Mouse (Mus musculus) urinary bladder, adult 18-20 months (tissue): ENCODE data around the gene Plxnb1.

Experiments used
- DNase-seq, 2 experiments: peaks; one replicate each; pipeline ENCODE4 v3.0.0; 2022; ENCODE audit warnings: low spot score in 2 of 2, mixed read lengths in 2 of 2

The Plxnb1 gene

GRCm38 (mm10) chr9:109101933-109102445, 6.8 kb downstream of the Plxnb1 start:
- DNase-seq: no peak

- no peak for DNase-seq
Observed at GRCm38 (mm10) chr9:109102541-109102940, 7.4 kb downstream of the Plxnb1 start.

- DNase-seq: no peak
Observed at GRCm38 (mm10) chr9:109103250-109103649, 8.1 kb downstream of the Plxnb1 start.

GRCm38 (mm10) chr9:109104083-109104482, 8.9 kb downstream of the Plxnb1 start:
- no peak for DNase-seq

GRCm38 (mm10) chr9:109105011-109105410, 9.8 kb downstream of the Plxnb1 start:
- no peak for DNase-seq

- no peak for DNase-seq
Observed at GRCm38 (mm10) chr9:109105648-109106047, 10.5 kb downstream of the Plxnb1 start.

- no peak for DNase-seq
Observed at GRCm38 (mm10) chr9:109107341-109107740, 12.2 kb downstream of the Plxnb1 start.

- DNase-seq: no peak
Observed at GRCm38 (mm10) chr9:109110240-109110639, 15.1 kb downstream of the Plxnb1 start.

- no peak for DNase-seq
Observed at GRCm38 (mm10) chr9:109111101-109111500, 15.9 kb downstream of the Plxnb1 start.

GRCm38 (mm10) chr9:109111591-109111990, 16.4 kb downstream of the Plxnb1 start:
- DNase-seq: no peak

- no peak for DNase-seq
Observed at GRCm38 (mm10) chr9:109113331-109113730, 18.1 kb downstream of the Plxnb1 start.

- no peak for DNase-seq
Observed at GRCm38 (mm10) chr9:109114276-109114675, 19.1 kb downstream of the Plxnb1 start.

GRCm38 (mm10) chr9:109114871-109115270, 19.7 kb downstream of the Plxnb1 start:
- no peak for DNase-seq

- DNase-seq: no peak
Observed at GRCm38 (mm10) chr9:109116205-109116604, 21.0 kb downstream of the Plxnb1 start.

GRCm38 (mm10) chr9:109118106-109118505, 22.9 kb downstream of the Plxnb1 start:
- no peak for DNase-seq

GRCm38 (mm10) chr9:109119571-109119970, 24.4 kb downstream of the Plxnb1 start:
- no peak for DNase-seq

- DNase-seq: no peak
Observed at GRCm38 (mm10) chr9:109120956-109121355, 25.8 kb downstream of the Plxnb1 start.

GRCm38 (mm10) chr9:109122553-109123085, 27.4 kb downstream of the Plxnb1 start:
- DNase-seq: no peak

- no peak for DNase-seq
Observed at GRCm38 (mm10) chr9:109123266-109123665, 28.1 kb downstream of the Plxnb1 start.

GRCm38 (mm10) chr9:109124164-109124563, 29.0 kb downstream of the Plxnb1 start:
- no peak for DNase-seq

GRCm38 (mm10) chr9:109125043-109125442, 29.9 kb downstream of the Plxnb1 start:
- DNase-seq: no peak

GRCm38 (mm10) chr9:109125481-109125880, 30.3 kb downstream of the Plxnb1 start:
- DNase-seq: no peak

- DNase-seq: no peak
Observed at GRCm38 (mm10) chr9:109127076-109127475, 31.9 kb downstream of the Plxnb1 start.

- DNase-seq: no peak
Observed at GRCm38 (mm10) chr9:109128211-109128610, 33.0 kb downstream of the Plxnb1 start.
